Mouse (Mus musculus): Measurements from ENCODE around the gene Serpina3f. TPM values are rescaled to one million over a fixed set of nuclear protein-coding genes. Genes with fewer than 3 reads are reported as not detected.

Serpina3f gene
- polyA plus RNA-seq, 1 experiment = 1.3 TPM

- Histone ChIP-seq H3K36me3 (replicated peaks; ENCODE audit: low read length) (peaks cover 21% of the 10 kb centered on the region), H3K4me3 (replicated peaks) (no peak overlapping the region), H3K4me1 (peaks cover 53% of the 10 kb centered on the region), H3K27me3 (replicated peaks) (no peaks in the 10 kb centered on the region), H3K9me3 (no peaks in the 10 kb centered on the region)
- no peak for TF ChIP-seq GATA1 (IDR thresholded peaks at IDR 0.05; ENCODE audit: borderline replicate concordance, low read length)
Observed at GRCm38 (mm10) chr12:104245092-104245491, 30.7 kb downstream of the Serpina3f start.

GRCm38 (mm10) chr12:104245595-104245994 lies 31.3 kb downstream of the Serpina3f start:
- H3K36me3 ChIP-seq (replicated peaks; ENCODE audit: low read length) = peaks cover 16% of the 10 kb centered on the region

GRCm38 (mm10) chr12:104247553-104248002 lies 33.2 kb downstream of the Serpina3f start:
- TF ChIP-seq GATA1 (IDR thresholded peaks at IDR 0.05; ENCODE audit: borderline replicate concordance, low read length) (no peak), FLI1 (IDR thresholded peaks at IDR 0.05; ENCODE audit: low read length) (no peak)
- Histone ChIP-seq H3K36me3 (replicated peaks; ENCODE audit: low read length) (peaks cover 23% of the 10 kb centered on the region), H3K9me3 (no peaks in the 10 kb centered on the region), H3K4me3 (replicated peaks) (peak overlapping the region; percentile 91), H3K4me1 (peaks cover 59% of the 10 kb centered on the region), H3K27me3 (replicated peaks) (no peaks in the 10 kb centered on the region)

More at GRCm38 (mm10) chr12:104245595-104245994, 31.3 kb downstream of the Serpina3f start:
- Histone ChIP-seq H3K27me3 (replicated peaks) (no peaks in the 10 kb centered on the region), H3K9me3 (no peaks in the 10 kb centered on the region), H3K4me1 (peaks cover 48% of the 10 kb centered on the region), H3K4me3 (replicated peaks) (no peak overlapping the region)
- TF ChIP-seq GATA1 (IDR thresholded peaks at IDR 0.05; ENCODE audit: borderline replicate concordance, low read length) = no peak
- no peak for TF ChIP-seq FLI1 (IDR thresholded peaks at IDR 0.05; ENCODE audit: low read length)

- Histone ChIP-seq H3K9me3 (no peaks in the 10 kb centered on the region), H3K4me1 (peaks cover 55% of the 10 kb centered on the region), H3K36me3 (replicated peaks; ENCODE audit: low read length) (peaks cover 28% of the 10 kb centered on the region), H3K4me3 (replicated peaks) (peak overlapping the region; percentile 91), H3K27me3 (replicated peaks) (no peaks in the 10 kb centered on the region)
- no peak for TF ChIP-seq FLI1 (IDR thresholded peaks at IDR 0.05; ENCODE audit: low read length)
- TF ChIP-seq GATA1 (IDR thresholded peaks at IDR 0.05; ENCODE audit: borderline replicate concordance, low read length) = no peak
Observed at GRCm38 (mm10) chr12:104248231-104248630, 33.9 kb downstream of the Serpina3f start.

- Histone ChIP-seq H3K9me3 (no peaks in the 10 kb centered on the region), H3K27me3 (replicated peaks) (no peaks in the 10 kb centered on the region), H3K36me3 (replicated peaks; ENCODE audit: low read length) (peaks cover 13% of the 10 kb centered on the region), H3K4me1 (peaks cover 95% of the 10 kb centered on the region), H3K4me3 (replicated peaks) (no peak overlapping the region)
- TF ChIP-seq FLI1 (IDR thresholded peaks at IDR 0.05; ENCODE audit: low read length) = no peak
- TF ChIP-seq GATA1 (IDR thresholded peaks at IDR 0.05; ENCODE audit: borderline replicate concordance, low read length) = no peak
Observed at GRCm38 (mm10) chr12:104261041-104261440, 46.7 kb downstream of the Serpina3f start.

DNA sequence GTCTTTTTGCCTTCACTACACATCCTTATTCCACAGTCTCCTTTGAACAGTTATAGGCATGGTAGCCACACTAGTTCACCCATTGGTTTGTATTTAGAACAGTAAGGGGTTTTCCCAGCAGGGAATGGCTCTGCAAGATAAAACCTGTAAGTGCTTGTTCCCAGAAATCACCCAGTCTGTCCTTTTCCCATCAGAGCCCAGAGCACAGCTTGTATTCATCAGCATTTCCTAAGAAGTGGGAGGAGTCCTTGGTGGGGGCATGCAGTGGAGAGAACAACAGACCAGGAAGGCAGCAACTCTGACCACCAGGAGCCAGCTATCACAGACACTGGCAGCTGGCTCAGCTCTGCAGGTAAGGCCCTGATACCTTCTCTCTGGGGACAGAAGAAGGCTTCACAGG lies 48.5 kb downstream of the Serpina3f start, which contains the start of gene Serpina3i:
Gene Serpina3i (plus strand): TSS at position 260 of the 400 bp plus-strand sequence.
- H3K4me3 ChIP-seq (replicated peaks) = peak within 1 kb of the TSS; percentile 89
- TF ChIP-seq FLI1 (IDR thresholded peaks at IDR 0.05; ENCODE audit: low read length) = no peak
- peak; percentile 32; the same call in 1 of the 3 replicates for TF ChIP-seq GATA1 (IDR thresholded peaks at IDR 0.05; ENCODE audit: borderline replicate concordance, low read length)
- H3K27me3 ChIP-seq (replicated peaks) = no peaks in the 10 kb centered on the region

DNA sequence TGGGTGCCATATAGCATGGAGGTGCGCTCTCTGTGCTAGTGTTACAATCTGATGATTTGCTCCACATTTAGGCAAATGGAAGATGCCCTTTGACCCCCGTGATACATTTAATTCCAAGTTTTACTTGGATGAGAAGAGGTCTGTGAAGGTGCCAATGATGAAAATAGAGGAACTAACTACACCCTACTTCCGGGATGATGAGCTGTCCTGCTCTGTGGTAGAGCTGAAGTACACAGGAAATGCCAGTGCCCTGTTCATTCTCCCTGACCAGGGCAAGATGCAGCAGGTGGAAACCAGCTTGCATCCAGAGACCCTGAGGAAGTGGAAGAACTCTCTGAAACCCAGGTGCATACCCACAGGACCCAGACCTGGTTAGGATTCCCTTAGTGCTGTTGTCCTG lies 52.0 kb downstream of the Serpina3f start:
- TF ChIP-seq GATA1 (IDR thresholded peaks at IDR 0.05; ENCODE audit: borderline replicate concordance, low read length) (no peak), FLI1 (IDR thresholded peaks at IDR 0.05; ENCODE audit: low read length) (no peak)
- H3K9me3 ChIP-seq = no peaks in the 10 kb centered on the region
- H3K27me3 ChIP-seq (replicated peaks) = no peaks in the 10 kb centered on the region
- H3K4me3 ChIP-seq (replicated peaks) = peak overlapping the region; percentile 59
- peaks cover 80% of the 10 kb centered on the region for H3K4me1 ChIP-seq
- peaks cover 40% of the 10 kb centered on the region for H3K36me3 ChIP-seq (replicated peaks; ENCODE audit: low read length)

More for the DNA sequence above, 48.5 kb downstream of the Serpina3f start, which contains the start of gene Serpina3i:
- H3K36me3 ChIP-seq (replicated peaks; ENCODE audit: low read length) = peaks cover 26% of the 10 kb centered on the region
- H3K4me1 ChIP-seq = peaks cover 94% of the 10 kb centered on the region
- H3K9me3 ChIP-seq = no peaks in the 10 kb centered on the region

Other genes starting within 250 kb of the Serpina3f start
- gene Serpina11, start 224.6 kb upstream of the Serpina3f start, polyA plus RNA-seq (2012; ENCODE audit: insufficient read depth, low replicate concordance) = not detected in 2 replicates
- gene Serpina9, start 200.8 kb upstream of the Serpina3f start, polyA plus RNA-seq (2012; ENCODE audit: insufficient read depth, low replicate concordance) = not detected in 2 replicates
- gene Serpina12, start 170.1 kb upstream of the Serpina3f start, polyA plus RNA-seq (2012; ENCODE audit: insufficient read depth, low replicate concordance) = not detected in 2 replicates
- not detected in 2 replicates for gene Serpina5, start 113.4 kb upstream of the Serpina3f start, polyA plus RNA-seq (2012; ENCODE audit: insufficient read depth, low replicate concordance)
- not detected in 2 replicates for gene Serpina3a, start 101.8 kb upstream of the Serpina3f start, polyA plus RNA-seq (2012; ENCODE audit: insufficient read depth, low replicate concordance)
- gene Serpina3b, start 86.5 kb upstream of the Serpina3f start, polyA plus RNA-seq (2012; ENCODE audit: insufficient read depth, low replicate concordance) = not detected in 2 replicates
- gene Serpina3c, start 60.7 kb upstream of the Serpina3f start, polyA plus RNA-seq (2012; ENCODE audit: insufficient read depth, low replicate concordance) = not detected in 2 replicates
- 122 and 154 TPM in 2 replicates for gene Serpina3g, start 21.7 kb downstream of the Serpina3f start, polyA plus RNA-seq (2012; ENCODE audit: insufficient read depth, low replicate concordance)
- 1.0 and 2.1 TPM in 2 replicates for gene Serpina3i, start 48.6 kb downstream of the Serpina3f start, polyA plus RNA-seq (2012; ENCODE audit: insufficient read depth, low replicate concordance)
- not detected in 2 replicates for gene Serpina3j, start 100.0 kb downstream of the Serpina3f start, polyA plus RNA-seq (2012; ENCODE audit: insufficient read depth, low replicate concordance)
- gene Serpina3k, start 123.9 kb downstream of the Serpina3f start, polyA plus RNA-seq (2012; ENCODE audit: insufficient read depth, low replicate concordance) = not detected in 2 replicates
- not detected in 2 replicates for gene Serpina3m, start 123.9 kb downstream of the Serpina3f start, polyA plus RNA-seq (2012; ENCODE audit: insufficient read depth, low replicate concordance)
- gene Serpina3n, start 192.2 kb downstream of the Serpina3f start, polyA plus RNA-seq (2012; ENCODE audit: insufficient read depth, low replicate concordance) = not detected in 2 replicates

Measured in megakaryocyte, embryonic 14.5 days (primary cell).